Mouse (Mus musculus): ENCODE data around the gene Tgfbi.
A peak's percentile ranks its signal among the peaks of the same experiment; 100 is the strongest.

- TF ChIP-seq POLR2A (IDR thresholded peaks at IDR 0.05; ENCODE audit: borderline replicate concordance, extremely low read depth, low read depth, low read length) (no peak), CTCF (IDR thresholded peaks at IDR 0.05; ENCODE audit: insufficient read depth, low read length) (peak; percentile 89)
Observed at GRCm38 (mm10) chr13:56657946-56658512, 48.7 kb downstream of the Tgfbi start.
